Mouse (Mus musculus) hematopoietic stem cell, adult 5-6 weeks (primary cell): ENCODE measurements around the gene Rpl22. TPM values are rescaled to one million over a fixed set of nuclear protein-coding genes. Genes with fewer than 3 reads are reported as not detected.

Source experiments
- ATAC-seq, 2 experiments: fragments of 125-278 bp in 1 of 2; replicated peaks in 1 of 2; 2 replicates each; pipeline ENCODE4 v1.8.0; 2016 to 2017; ENCODE audit warnings: inconsistent platforms in 2 of 2, mild to moderate bottlenecking in 2 of 2, moderate number of reproducible peaks in 2 of 2, low read depth in 1 of 2, moderate TSS enrichment in 1 of 2; ENCODE audit not compliant: low FRiP score in 2 of 2, poor library complexity in 2 of 2, severe bottlenecking in 2 of 2, insufficient read depth in 1 of 2, low TSS enrichment in 1 of 2
- total RNA-seq: library from RNA; stranded (forward); fragments of 172-1452, 232-1000 nt; gene quantifications from 2 replicates; pipeline ENCODE4 v1.2.3, GENCODE M21; 2017

The Rpl22 gene
- total RNA-seq, 1 experiment from 2014 or later, result 4,877 TPM

- ATAC-seq, result no peak
These were observed 4.1 kb upstream of the Rpl22 start for GRCm38 (mm10) chr4:152321464-152321863.

GRCm38 (mm10) chr4:152324641-152325562 is 640 bp upstream of the Rpl22 start:
- ATAC-seq, result peak in 1 of 2 experiments; percentile 2; a peak in 1 of 4 replicates

- no peak for ATAC-seq
These were observed 1.0 kb downstream of the Rpl22 start for GRCm38 (mm10) chr4:152326543-152326942.

GRCm38 (mm10) chr4:152328691-152329090 is 3.1 kb downstream of the Rpl22 start:
- ATAC-seq, result no peak

GRCm38 (mm10) chr4:152332952-152333351 is 7.4 kb downstream of the Rpl22 start:
- ATAC-seq, result peak; percentile 88

- no peak for ATAC-seq
These were observed 8.0 kb downstream of the Rpl22 start for GRCm38 (mm10) chr4:152333587-152333986.

GRCm38 (mm10) chr4:152337772-152338171 is 12.2 kb downstream of the Rpl22 start:
- ATAC-seq, result no peak

GRCm38 (mm10) chr4:152338419-152339292 is 13.1 kb downstream of the Rpl22 start, which contains the start of gene Chd5:
Gene Chd5, plus strand, starts transcription at chr4:152338651.
- ATAC-seq, result no peak

GRCm38 (mm10) chr4:152339293-152339790 is 13.8 kb downstream of the Rpl22 start:
- ATAC-seq, result no peak

- ATAC-seq, result peak; percentile 29 to 56
These were observed 15.2 kb downstream of the Rpl22 start for GRCm38 (mm10) chr4:152340584-152341284.

- 0 out of 4 replicates have a peak, but pooled peaks have one; percentile 30 to 58 for ATAC-seq
These were observed 17.8 kb downstream of the Rpl22 start for GRCm38 (mm10) chr4:152343296-152343695.

GRCm38 (mm10) chr4:152344651-152345050 is 19.1 kb downstream of the Rpl22 start:
- no peak for ATAC-seq

GRCm38 (mm10) chr4:152345120-152345889 is 19.8 kb downstream of the Rpl22 start:
- ATAC-seq, result peak in 1 of 2 experiments; percentile 5; a peak in 1 of 4 replicates

- no peak for ATAC-seq
These were observed 24.4 kb downstream of the Rpl22 start for GRCm38 (mm10) chr4:152349837-152350381.

GRCm38 (mm10) chr4:152350722-152351421 is 25.3 kb downstream of the Rpl22 start:
- no peak for ATAC-seq
